ENCODE assay signal across 8 mouse cellular contexts in the genomic region with DNA sequence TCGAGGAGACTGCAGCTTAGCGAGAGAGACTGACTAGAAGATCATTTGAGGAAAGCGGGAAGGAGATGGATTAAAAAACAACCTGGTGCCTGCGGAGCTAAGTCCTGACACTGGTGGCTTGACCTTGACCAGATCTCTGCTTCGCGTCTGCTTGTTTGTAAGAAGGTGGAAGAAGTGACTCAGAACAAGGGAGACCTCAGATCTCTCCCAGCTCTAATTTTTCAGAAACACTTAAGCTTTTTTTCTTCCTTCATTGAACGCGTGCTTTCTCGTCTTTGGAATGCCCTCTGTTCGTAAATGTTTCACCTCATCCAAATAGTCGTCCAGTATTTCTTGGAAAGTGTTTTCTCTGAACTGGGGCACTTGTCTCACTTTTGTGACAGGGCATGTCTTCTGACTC. TPM values are rescaled to one million over a fixed set of nuclear protein-coding genes. Genes with fewer than 3 reads are reported as not detected.
A peak's percentile ranks its signal among the peaks of the same experiment; 100 is the strongest.
DNase-seq lines count a peak whose midpoint lies in the region; ATAC-seq lines count a peak whose summit lies in the region.

No protein-coding gene starts in this region.

- no peaks in the 10 kb centered on the region for H3K9me3 ChIP-seq in hindbrain, embryonic 15.5 days

- H3K9ac ChIP-seq in hindbrain, embryonic 15.5 days: peak overlapping the region; percentile 4; the same call in 1 of the 2 replicates

- H3K4me2 ChIP-seq in hindbrain, embryonic 15.5 days: peak overlapping the region; percentile 63

- no peaks in the 10 kb centered on the region for H3K27me3 ChIP-seq in hindbrain, embryonic 15.5 days

- peaks cover 20% of the 10 kb centered on the region for H3K4me1 ChIP-seq in hindbrain, embryonic 15.5 days (replicated peaks)

- peak overlapping the region; percentile 73 for H3K4me3 ChIP-seq in hindbrain, embryonic 15.5 days
- H3K4me3 ChIP-seq in macrophage (ENCODE audit: inconsistent target): peak overlapping the region; percentile 45

- peak overlapping the region; percentile 61; the same call in 1 of the 2 replicates for H3K27ac ChIP-seq in hindbrain, embryonic 15.5 days (replicated peaks)
- H3K27ac ChIP-seq in macrophage: no peak overlapping the region; the same call in 1 of the 2 replicates

- H3K79me2 ChIP-seq in macrophage (ENCODE audit: inconsistent target): no peaks in the 10 kb centered on the region

- no peaks in the 10 kb centered on the region for H3K36me3 ChIP-seq in hindbrain, embryonic 15.5 days
- no peaks in the 10 kb centered on the region for H3K36me3 ChIP-seq in macrophage (ENCODE audit: inconsistent target)

- peak; percentile 33 to 36 for DNase-seq in adrenal gland, postnatal 36 days
- DNase-seq in adrenal gland, adult 18-20 months (ENCODE audit: low spot score in 2 of 2): no peak
- DNase-seq in ES-CJ7 (ENCODE audit: low read depth, low spot score): peak; percentile 38
- DNase-seq in cerebellum, adult 11 months: no peak
- DNase-seq in thymus, postnatal 10 days (ENCODE audit: low spot score in 2 of 2): no peak
- DNase-seq in left cerebral cortex, adult 9 months (ENCODE audit: low spot score in 2 of 2): no peak

- WGBS in hindbrain, embryonic 15.5 days: 18% methylated on average over 11 of the region's 11 CpGs
- 13% methylated on average over 11 of the region's 11 CpGs for WGBS in macrophage (ENCODE audit: missing documents)

- no peak for ATAC-seq in hindbrain, embryonic 15.5 days (ENCODE audit: low FRiP score, low read depth)

RNA-seq across cellular contexts. Expression of a gene that starts 1.0 kb away (rescaled TPM):
- 10 to 100 TPM; 18.6 to 28.7 TPM for total RNA-seq in adrenal gland, postnatal 36 days (2021)
- 10 to 100 TPM; 18.4 to 18.8 TPM for total RNA-seq in adrenal gland, adult 18-20 months (2021)
- 5.1 and 5.9 TPM in 2 replicates for polyA plus RNA-seq in hindbrain, embryonic 15.5 days (2015; fragmentation: Nextera tagmentation; extraction: Ambion mirVana)
- 10 to 100 TPM in 6 of 26 experiments, 1 to 10 TPM in 20; 1.7 to 21.7 (median 5.5) TPM for total RNA-seq in macrophage (2018; cell fraction: chromatin; rRNA removed)
- total RNA-seq in macrophage (2018; cell fraction: cytosol; rRNA removed): 1 to 10 TPM; 1.1 to 2.7 (median 1.6) TPM
- 1 to 10 TPM; 1.6 to 9.1 (median 2.8) TPM for total RNA-seq in macrophage (2018; cell fraction: nucleus; rRNA removed)
- polyA plus RNA-seq in macrophage (2018): 0.97 to 2.9 TPM (median 2.0 TPM) in 3 replicates

Comparison
In these comparisons a context has a peak if more than half of its experiments do, and no peak if none do; other contexts are left out.
1. DNase-seq: peak in adrenal gland, postnatal 36 days (2 of 2) and ES-CJ7 (single experiment); none in adrenal gland, adult 18-20 months (0 of 2), cerebellum, adult 11 months (single experiment), thymus, postnatal 10 days (0 of 2) and left cerebral cortex, adult 9 months (0 of 2).